Mouse (Mus musculus) lung, postnatal 0 days (tissue): ENCODE measurements around the gene St6galnac1. TPM values are rescaled to one million over a fixed set of nuclear protein-coding genes. Genes with fewer than 3 reads are reported as not detected.

Source experiments
- ATAC-seq: fragments of 200-750 bp; cut with Nextera tagmentation; 2 replicates; pipeline ENCODE4 v1.8.0; 2017; ENCODE audit warnings: moderate library complexity
- DNase-seq: peaks from one replicate; pipeline ENCODE4 v3.0.0-alpha.2; 2016; ENCODE audit warnings: low spot score
- H3K27ac ChIP-seq: fragments of 300-500 bp; sonication (generic); 2 replicates; pipeline ENCODE4 v1.5.1; 2014; ENCODE audit warnings: antibody characterized with exemption, mild to moderate bottlenecking, low read length, mixed read lengths
- H3K27me3 ChIP-seq: fragments of 300-500 bp; sonication (generic); replicated peaks from 2 replicates; pipeline ENCODE4 v1.6.1; 2014; ENCODE audit warnings: low read length, mixed read lengths; ENCODE audit not compliant: insufficient read depth
- H3K36me3 ChIP-seq: fragments of 300-500 bp; sonication (generic); 2 replicates; pipeline ENCODE4 v1.6.1; 2014; ENCODE audit warnings: low read length, mixed read lengths; ENCODE audit not compliant: insufficient read depth
- H3K4me1 ChIP-seq: fragments of 300-500 bp; sonication (generic); 2 replicates; pipeline ENCODE4 v1.6.1; 2014; ENCODE audit warnings: antibody characterized with exemption, low read depth, low read length, mixed read lengths; ENCODE audit not compliant: insufficient read depth
- H3K4me2 ChIP-seq: fragments of 300-500 bp; sonication (generic); replicated peaks from 2 replicates; pipeline ENCODE4 v1.6.1; 2014; ENCODE audit warnings: low read depth, mild to moderate bottlenecking, low read length, moderate library complexity, mixed read lengths
- H3K4me3 ChIP-seq: fragments of 300-500 bp; sonication (generic); 2 replicates; pipeline ENCODE4 v1.5.1; 2014; ENCODE audit warnings: low read depth, low read length
- H3K9ac ChIP-seq: fragments of 300-500 bp; sonication (generic); replicated peaks from 2 replicates; pipeline ENCODE4 v1.6.1; 2014; ENCODE audit warnings: low read depth, mild to moderate bottlenecking
- H3K9me3 ChIP-seq: fragments of 300-500 bp; sonication (generic); 2 replicates; pipeline ENCODE4 v1.6.1; 2016; ENCODE audit warnings: low read length, mixed read lengths
- CTCF ChIP-seq: IDR thresholded peaks from 2 replicates; pipeline ENCODE4 v1.5.1; 2016; ENCODE audit warnings: antibody characterized with exemption, mild to moderate bottlenecking
- EP300 ChIP-seq: IDR thresholded peaks from 2 replicates; pipeline ENCODE4 v1.6.1; 2016; ENCODE audit warnings: antibody characterized with exemption, mild to moderate bottlenecking, control low read depth
- WGBS: fragments of 180-500 bp; shearing (Covaris S2); extraction: QIAGEN DNeasy Blood & Tissue Kit; methylation state at CpG from one replicate; pipeline ENCODE4 v1.1.7; 2014; 5-methylcytosine and 5-hydroxymethylcytosine counted together
- polyA plus RNA-seq: library from polyadenylated mRNA; unstranded; fragments of >200 nt; fragmentation: Nextera tagmentation; extraction: Ambion mirVana; gene quantifications from 2 replicates; pipeline ENCODE4 v1.2.1, GENCODE M21; 2015

The St6galnac1 gene
- polyA plus RNA-seq, 1 experiment from 2014 or later: not detected

DNA sequence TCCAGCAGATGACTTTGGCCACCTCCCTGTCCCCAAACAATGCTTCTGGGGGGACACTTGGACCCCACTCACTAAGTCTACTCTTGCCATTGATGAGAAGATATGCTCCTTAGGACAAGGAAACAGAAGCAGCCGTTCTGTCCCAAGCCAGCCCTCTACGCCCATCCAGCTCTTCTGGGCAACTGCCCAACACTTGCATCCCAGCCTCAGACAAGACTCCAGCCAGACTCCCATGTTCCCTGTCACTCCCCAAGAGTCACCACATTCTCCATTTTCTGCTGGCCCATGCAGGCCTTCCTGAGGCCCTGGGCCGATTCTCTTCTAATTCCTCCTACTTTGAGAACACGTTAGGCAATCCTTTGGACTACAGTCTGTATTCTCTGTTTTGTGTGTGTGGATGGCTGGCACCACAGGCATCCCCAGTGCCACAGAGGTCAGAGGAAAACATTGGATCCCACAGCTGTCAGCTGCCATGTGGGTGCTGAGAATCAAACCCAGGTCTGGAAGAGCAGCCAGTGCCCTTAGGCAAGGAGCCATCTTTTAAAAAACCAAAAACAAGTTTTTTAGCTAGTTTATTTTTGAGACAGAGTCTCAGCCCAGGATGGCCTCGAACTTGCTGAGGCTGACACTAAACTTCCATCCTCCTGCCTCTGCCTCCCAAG is 44.8 kb upstream of the St6galnac1 start:
- H3K27ac ChIP-seq: no peak overlapping the region
- WGBS: 74% methylated on average over 5 of the region's 5 CpGs

DNA sequence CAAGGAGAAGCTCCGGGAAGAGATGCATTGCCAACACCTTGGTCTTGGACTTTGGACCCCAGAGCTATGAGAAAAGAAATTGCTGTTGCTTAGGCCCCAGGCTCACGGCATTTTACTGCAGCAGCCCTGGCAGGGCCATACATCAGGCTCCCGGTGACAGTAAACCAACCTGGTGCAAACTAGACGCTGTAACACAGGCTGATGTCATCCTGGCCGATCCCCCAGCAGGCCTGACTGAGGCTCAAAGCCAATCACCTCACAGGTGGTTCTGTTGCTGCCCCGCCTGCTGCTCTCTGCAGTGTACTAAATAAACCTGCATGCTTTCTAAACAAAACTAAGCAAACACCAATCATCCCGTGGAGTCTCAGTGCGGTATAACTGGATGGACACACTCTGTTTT is 43.4 kb upstream of the St6galnac1 start:
- Histone ChIP-seq H3K9ac (no peak overlapping the region), H3K36me3 (no peaks in the 10 kb centered on the region), H3K4me1 (peaks cover 5% of the 10 kb centered on the region), H3K4me2 (no peak overlapping the region), H3K27ac (no peak overlapping the region), H3K27me3 (no peaks in the 10 kb centered on the region), H3K9me3 (no peaks in the 10 kb centered on the region), H3K4me3 (no peak overlapping the region)
- ATAC-seq: no peak
- no peak for TF ChIP-seq EP300
- no peak for TF ChIP-seq CTCF
- DNase-seq: no peak
- 51% methylated on average over 8 of the region's 8 CpGs for WGBS

More for the DNA sequence above, 44.8 kb upstream of the St6galnac1 start:
- Histone ChIP-seq H3K4me1 (no peaks in the 10 kb centered on the region; the same call in 1 of the 2 replicates), H3K4me2 (no peak overlapping the region), H3K9me3 (no peaks in the 10 kb centered on the region), H3K9ac (no peak overlapping the region), H3K27me3 (no peaks in the 10 kb centered on the region), H3K36me3 (no peaks in the 10 kb centered on the region), H3K4me3 (no peak overlapping the region)
- no peak for TF ChIP-seq CTCF
- no peak for TF ChIP-seq EP300
- DNase-seq: no peak
- ATAC-seq: no peak

DNA sequence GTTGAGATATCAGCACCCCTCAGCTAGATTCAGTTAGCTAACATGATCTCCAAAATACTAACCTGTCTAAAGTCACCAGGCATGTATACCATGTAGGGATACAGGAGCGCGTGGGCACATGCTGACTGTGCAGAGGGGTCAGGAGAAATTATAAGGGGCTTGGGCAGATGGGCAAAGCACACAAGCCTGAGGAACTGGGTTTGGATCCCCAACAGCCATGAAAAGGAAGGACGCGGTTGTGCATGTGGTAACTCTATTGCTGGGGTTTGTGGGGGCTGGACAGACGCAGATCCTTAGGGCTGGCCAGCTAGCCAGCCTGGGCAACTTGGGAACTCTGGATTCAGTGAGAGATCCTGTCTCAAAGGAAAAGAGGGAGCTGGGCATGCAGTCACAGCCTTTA is 42.3 kb upstream of the St6galnac1 start:
- TF ChIP-seq EP300 (no peak), CTCF (no peak)
- peaks cover 15% of the 10 kb centered on the region for H3K4me1 ChIP-seq
- WGBS: 98% methylated on average over 5 of the region's 5 CpGs
- H3K27ac ChIP-seq: no peak overlapping the region
- DNase-seq (no peak), ATAC-seq (no peak)
- H3K27me3 ChIP-seq: no peaks in the 10 kb centered on the region
- H3K36me3 ChIP-seq: no peaks in the 10 kb centered on the region
- H3K9me3 ChIP-seq: no peaks in the 10 kb centered on the region
- H3K9ac ChIP-seq: no peak overlapping the region
- H3K4me3 ChIP-seq: no peak overlapping the region
- no peak overlapping the region for H3K4me2 ChIP-seq

DNA sequence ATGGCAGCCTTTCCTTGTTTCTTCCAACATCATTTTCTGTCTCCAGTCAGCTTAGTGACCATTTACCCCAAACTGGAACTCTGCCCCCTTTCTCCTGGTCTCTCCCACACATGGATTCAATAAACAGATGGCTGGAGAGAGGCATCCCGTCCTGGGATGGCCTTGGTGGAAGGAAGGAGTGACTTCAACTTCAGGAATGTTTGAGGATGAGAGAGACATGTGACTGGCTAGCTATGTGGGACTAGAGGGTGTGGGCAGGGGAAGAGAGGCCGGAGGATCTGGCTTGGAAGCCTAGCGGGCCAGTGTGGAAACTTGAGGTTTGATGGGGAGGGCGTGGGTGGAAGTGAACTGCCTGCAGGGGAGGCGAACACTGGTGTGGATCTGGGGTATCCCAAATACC is 41.5 kb upstream of the St6galnac1 start:
- no peak overlapping the region for H3K9ac ChIP-seq
- DNase-seq: peak; percentile 72
- H3K27me3 ChIP-seq: no peaks in the 10 kb centered on the region
- H3K27ac ChIP-seq: no peak overlapping the region
- 65% methylated on average over 5 of the region's 5 CpGs for WGBS
- peak; percentile 13; the same call in 1 of the 2 replicates for TF ChIP-seq CTCF
- no peak for TF ChIP-seq EP300
- H3K4me3 ChIP-seq: no peak overlapping the region
- H3K4me2 ChIP-seq: no peak overlapping the region
- peak; percentile 20; the same call in 1 of the 2 replicates for ATAC-seq
- peaks cover 19% of the 10 kb centered on the region for H3K4me1 ChIP-seq
- no peaks in the 10 kb centered on the region for H3K36me3 ChIP-seq
- H3K9me3 ChIP-seq: no peaks in the 10 kb centered on the region

- Histone ChIP-seq H3K9me3 (no peaks in the 10 kb centered on the region), H3K4me1 (peaks cover 22% of the 10 kb centered on the region)
These were observed 39.6 kb upstream of the St6galnac1 start for GRCm38 (mm10) chr11:116814884-116815415.

DNA sequence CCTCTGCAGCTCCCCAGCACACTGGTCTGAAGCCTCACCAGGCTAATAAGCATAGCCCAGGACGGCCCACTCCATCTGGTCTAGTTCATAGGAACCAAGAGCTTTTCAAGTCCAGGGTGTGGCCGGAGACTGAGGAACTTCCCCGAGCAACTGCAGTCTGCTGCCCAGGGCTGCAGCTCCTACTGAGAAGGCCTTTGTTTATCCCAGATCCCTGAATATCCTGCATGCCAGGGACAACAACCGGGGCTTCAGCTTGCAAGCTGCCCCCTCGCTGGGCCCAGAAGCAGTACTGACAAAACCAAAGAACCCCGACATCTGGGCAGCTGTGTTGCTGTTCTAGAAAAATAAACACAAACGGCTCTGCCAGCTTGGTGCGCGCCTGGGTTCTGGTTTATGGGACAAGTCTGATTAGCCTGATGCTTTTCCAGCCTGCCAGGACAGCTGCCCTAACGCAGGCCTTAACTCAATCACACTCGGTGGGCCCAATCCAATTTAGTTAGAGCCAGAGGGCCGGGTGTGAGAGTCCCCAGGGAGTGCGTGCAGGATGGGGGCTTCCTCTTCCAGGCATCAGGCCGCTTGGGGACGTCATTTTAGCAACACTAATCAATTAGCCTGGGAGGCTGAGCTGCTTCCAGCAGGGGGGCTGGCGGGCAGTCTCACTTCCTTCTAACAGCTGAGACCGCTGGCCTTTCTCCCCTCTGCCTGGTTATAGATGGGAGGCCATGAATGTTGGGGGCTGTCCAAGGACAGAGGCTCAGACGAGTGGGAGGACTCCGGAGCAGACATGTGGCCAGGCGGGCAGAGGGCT is 39.0 kb upstream of the St6galnac1 start:
- ATAC-seq (peak; percentile 78), DNase-seq (peak; percentile 94)
- H3K4me3 ChIP-seq: no peak overlapping the region
- peaks cover 22% of the 10 kb centered on the region for H3K4me1 ChIP-seq
- no peak overlapping the region for H3K9ac ChIP-seq
- H3K4me2 ChIP-seq: 0 out of 2 replicates have a peak overlapping the region, but pooled peaks have one; percentile 8
- peak overlapping the region; percentile 89 for H3K27ac ChIP-seq
- no peaks in the 10 kb centered on the region for H3K9me3 ChIP-seq
- H3K36me3 ChIP-seq: no peaks in the 10 kb centered on the region
- WGBS: 26% methylated on average over 20 of the region's 20 CpGs
- 0 out of 2 replicates have a peak, but pooled peaks have one; percentile 25 for TF ChIP-seq EP300
- TF ChIP-seq CTCF: peak; percentile 33; the same call in 1 of the 2 replicates
- no peaks in the 10 kb centered on the region for H3K27me3 ChIP-seq

More at GRCm38 (mm10) chr11:116814884-116815415, 39.6 kb upstream of the St6galnac1 start:
- H3K9ac ChIP-seq: no peak overlapping the region
- no peak overlapping the region for H3K4me3 ChIP-seq
- no peaks in the 10 kb centered on the region for H3K27me3 ChIP-seq
- 0 out of 2 replicates have a peak overlapping the region, but pooled peaks have one; percentile 3 for H3K4me2 ChIP-seq
- ATAC-seq (no peak), DNase-seq (no peak)
- H3K27ac ChIP-seq: peak overlapping the region; percentile 89
- H3K36me3 ChIP-seq: no peaks in the 10 kb centered on the region
- 36% methylated on average over 7 of the region's 7 CpGs for WGBS
- TF ChIP-seq CTCF: no peak
- no peak for TF ChIP-seq EP300
